Mouse (Mus musculus) forebrain, embryonic 11.5 days (tissue): ENCODE data around the gene Fam241a. TPM values are rescaled to one million over a fixed set of nuclear protein-coding genes. Genes with fewer than 3 reads are reported as not detected.

ENCODE experiments used
- ATAC-seq: fragments of 200-750 bp; cut with Nextera tagmentation; replicated peaks from 2 replicates; pipeline ENCODE4 v1.8.0; 2017; ENCODE audit warnings: moderate TSS enrichment; ENCODE audit not compliant: low FRiP score
- DNase-seq: peaks from one replicate; pipeline ENCODE4 v3.0.0-alpha.2; 2017; ENCODE audit warnings: low spot score
- H3K27ac ChIP-seq: fragments of 300-500 bp; sonication (generic); 2 replicates; pipeline ENCODE4 v1.5.1; 2014; ENCODE audit warnings: low read depth, low read length
- H3K27me3 ChIP-seq: fragments of 300-500 bp; sonication (generic); 2 replicates; pipeline ENCODE4 v1.6.1; 2014; ENCODE audit warnings: mild to moderate bottlenecking, low read length, mixed read lengths; ENCODE audit not compliant: control insufficient read depth, insufficient read depth
- H3K36me3 ChIP-seq: fragments of 300-500 bp; sonication (generic); 2 replicates; pipeline ENCODE4 v1.6.1; 2014; ENCODE audit warnings: mild to moderate bottlenecking, low read length, moderate library complexity, mixed read lengths; ENCODE audit not compliant: control insufficient read depth, insufficient read depth
- H3K4me1 ChIP-seq: fragments of 300-500 bp; sonication (generic); replicated peaks from 2 replicates; pipeline ENCODE4 v1.6.1; 2014; ENCODE audit warnings: low read length, mixed read lengths; ENCODE audit not compliant: control insufficient read depth, insufficient read depth
- H3K4me2 ChIP-seq: fragments of 300-500 bp; sonication (generic); 2 replicates; pipeline ENCODE4 v1.6.1; 2014; ENCODE audit warnings: low read depth, mild to moderate bottlenecking, low read length, moderate library complexity, mixed read lengths; ENCODE audit not compliant: severe bottlenecking
- H3K4me3 ChIP-seq: fragments of 300-500 bp; sonication (generic); 2 replicates; pipeline ENCODE4 v1.5.1; 2014; ENCODE audit warnings: low read depth, low read length
- H3K9ac ChIP-seq: fragments of 300-500 bp; sonication (generic); 2 replicates; pipeline ENCODE4 v1.6.1; 2014; ENCODE audit warnings: low read length
- H3K9me3 ChIP-seq: fragments of 300-500 bp; sonication (generic); 2 replicates; pipeline ENCODE4 v1.6.1; 2016; ENCODE audit warnings: low read length, mixed read lengths; ENCODE audit not compliant: control insufficient read depth
- WGBS: fragments of 180-500 bp; shearing (Covaris S2); extraction: QIAGEN DNeasy Blood & Tissue Kit; methylation state at CpG from one replicate; pipeline ENCODE4 v1.1.7; 2014; 5-methylcytosine and 5-hydroxymethylcytosine counted together
- polyA plus RNA-seq: library from polyadenylated mRNA; unstranded; fragments of >200 nt; fragmentation: Nextera tagmentation; extraction: Ambion mirVana; gene quantifications from 2 replicates; pipeline ENCODE4 v1.2.1, GENCODE M21; 2014

Gene Fam241a
- polyA plus RNA-seq, result 4.6 and 5.5 TPM in 2 replicates

DNA sequence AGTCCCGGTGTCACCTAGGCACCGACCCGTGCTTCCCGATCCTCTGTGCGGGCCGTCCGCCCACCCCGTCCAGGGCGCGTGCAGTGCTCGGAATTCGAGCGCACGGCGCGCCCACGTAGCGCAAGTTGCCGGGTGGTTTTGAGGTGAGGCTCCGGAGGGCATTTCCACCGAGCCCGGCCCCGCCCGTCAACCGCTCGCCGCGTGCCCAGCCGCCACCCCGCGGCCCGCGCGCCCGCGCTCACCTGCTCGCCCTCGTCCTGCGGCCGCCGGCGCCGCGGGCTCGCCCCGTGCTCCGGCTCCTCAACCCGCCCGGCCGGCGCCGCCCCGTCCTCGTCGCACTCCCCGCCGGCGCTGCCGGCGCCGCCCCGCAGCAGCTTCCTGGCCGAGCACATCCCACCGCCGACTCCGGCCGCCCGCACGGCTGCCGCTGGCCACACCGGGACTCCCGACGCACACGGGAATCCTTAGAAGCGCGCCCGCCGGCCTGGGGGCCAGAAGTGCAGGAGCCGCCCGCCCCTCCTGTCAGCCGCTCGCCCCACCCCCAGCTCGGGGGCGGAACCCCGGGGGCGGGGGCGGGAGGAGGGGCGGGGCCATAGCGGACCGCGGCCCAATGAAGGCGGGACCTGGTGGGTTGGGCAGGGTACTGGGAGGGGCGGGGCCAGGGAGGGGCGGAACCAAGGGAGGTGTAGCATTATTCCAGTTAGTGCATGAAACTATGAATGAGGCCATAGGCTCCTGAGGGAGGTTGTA lies at the start of gene Fam241a:
Gene Fam241a (minus strand): TSS at position 533 of the 750 bp plus-strand sequence.
- peak; percentile 96 for ATAC-seq
- no peak within 1 kb of the TSS for H3K27ac ChIP-seq
- WGBS, result under 1% methylated on average over 90 of the region's 94 CpGs

DNA sequence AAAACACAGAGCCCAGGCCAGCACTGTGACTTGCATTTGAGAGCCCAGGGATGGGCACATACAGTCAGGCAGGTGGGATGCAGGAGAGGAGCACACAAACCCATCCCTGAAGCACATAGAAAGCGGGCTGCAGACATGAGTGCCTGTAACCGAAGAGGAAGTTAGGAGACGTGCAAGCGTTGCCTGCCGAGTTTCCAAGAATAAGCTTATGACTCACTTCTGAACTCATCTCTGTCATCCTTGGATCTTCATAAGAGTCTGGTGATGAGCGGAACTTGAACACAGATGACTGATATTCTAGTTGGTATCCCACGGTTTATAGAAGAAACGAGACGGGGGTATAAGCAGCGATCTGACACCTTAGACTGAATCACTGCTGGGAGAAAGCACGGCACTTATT lies 36.3 kb upstream of the Fam241a start:
- no peak overlapping the region for H3K27ac ChIP-seq
- H3K36me3 ChIP-seq, result no peaks in the 10 kb centered on the region
- H3K9ac ChIP-seq, result no peak overlapping the region
- WGBS, result 98% methylated on average over 11 of the region's 11 CpGs
- no peak overlapping the region for H3K4me2 ChIP-seq
- no peaks in the 10 kb centered on the region for H3K4me1 ChIP-seq
- ATAC-seq, result no peak
- no peak for DNase-seq
- no peaks in the 10 kb centered on the region for H3K27me3 ChIP-seq
- no peaks in the 10 kb centered on the region; the same call in 1 of the 2 replicates for H3K9me3 ChIP-seq
- no peak overlapping the region for H3K4me3 ChIP-seq

More for the DNA sequence above, at the start of gene Fam241a:
- DNase-seq, result peak; percentile 96
- peak within 1 kb of the TSS; percentile 63 for H3K4me2 ChIP-seq
- no peaks in the 10 kb centered on the region for H3K36me3 ChIP-seq
- no peaks in the 10 kb centered on the region for H3K4me1 ChIP-seq
- no peaks in the 10 kb centered on the region for H3K9me3 ChIP-seq
- peak within 1 kb of the TSS; percentile 69 for H3K9ac ChIP-seq
- H3K27me3 ChIP-seq, result peaks cover 9% of the 10 kb centered on the region; the same call in 1 of the 2 replicates
- H3K4me3 ChIP-seq, result peak within 1 kb of the TSS; percentile 69

DNA sequence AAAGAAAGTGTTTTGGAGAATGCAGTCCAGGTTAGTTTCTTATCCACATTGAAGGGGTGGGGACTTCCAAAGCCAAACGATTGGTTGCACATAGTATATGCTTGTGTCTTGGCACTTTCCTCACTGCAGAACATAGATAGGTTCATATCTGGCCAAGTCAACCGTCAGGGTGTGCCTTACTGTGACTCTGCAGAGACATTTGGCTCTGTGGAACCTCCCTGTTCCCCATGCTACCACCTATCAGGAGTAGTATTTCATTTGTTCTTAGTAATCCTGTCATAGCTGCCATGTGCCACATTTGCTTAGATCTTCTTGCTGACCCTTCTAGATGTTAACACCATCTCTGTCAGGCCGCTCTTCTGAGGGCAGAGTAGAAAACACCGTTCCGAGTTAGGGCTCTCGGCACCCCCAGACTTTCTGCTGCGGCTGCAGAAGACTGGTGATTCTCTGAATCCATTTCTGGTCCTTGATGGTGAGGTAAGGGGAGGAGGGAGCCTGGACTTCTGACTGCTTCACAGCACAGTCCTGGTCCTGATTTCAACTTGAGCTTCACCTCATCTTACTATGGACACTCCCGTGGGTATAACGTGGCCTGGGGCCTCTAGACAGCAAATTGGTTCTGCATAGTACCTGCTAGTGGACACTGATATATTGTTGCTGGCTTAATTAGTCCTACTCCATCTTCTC lies 34.3 kb upstream of the Fam241a start:
- H3K4me3 ChIP-seq, result no peak overlapping the region
- no peak overlapping the region for H3K9ac ChIP-seq
- no peaks in the 10 kb centered on the region for H3K4me1 ChIP-seq
- H3K36me3 ChIP-seq, result no peaks in the 10 kb centered on the region
- 85% methylated on average over 9 of the region's 9 CpGs for WGBS
- no peaks in the 10 kb centered on the region; the same call in 1 of the 2 replicates for H3K9me3 ChIP-seq
- H3K27me3 ChIP-seq, result no peaks in the 10 kb centered on the region
- no peak overlapping the region for H3K27ac ChIP-seq
- DNase-seq (no peak), ATAC-seq (0 out of 2 replicates have a peak, but pooled peaks have one; percentile 55)
- H3K4me2 ChIP-seq, result no peak overlapping the region

DNA sequence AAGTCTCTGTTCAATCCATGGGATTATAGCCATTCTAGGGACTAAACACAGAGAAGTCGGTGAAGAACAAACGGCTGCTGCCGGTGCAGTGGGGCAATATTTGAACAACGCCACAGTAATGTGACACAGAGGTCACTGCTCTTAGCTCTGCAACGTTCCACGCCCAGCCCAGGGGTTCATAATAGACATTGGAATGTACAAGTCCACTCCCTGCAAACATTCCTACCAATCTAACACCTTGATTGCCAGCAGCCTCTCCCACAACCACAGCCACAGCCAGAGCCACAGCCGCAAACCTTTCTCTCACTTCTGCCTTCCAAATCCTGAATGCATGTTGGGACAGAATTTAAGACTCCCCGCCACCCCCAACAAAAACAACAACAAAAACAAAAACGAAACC lies 33.8 kb upstream of the Fam241a start:
- H3K9ac ChIP-seq, result no peak overlapping the region
- H3K36me3 ChIP-seq, result no peaks in the 10 kb centered on the region
- ATAC-seq (no peak), DNase-seq (no peak)
- H3K4me1 ChIP-seq, result no peaks in the 10 kb centered on the region
- H3K27ac ChIP-seq, result no peak overlapping the region
- 68% methylated on average over 9 of the region's 9 CpGs for WGBS
- no peak overlapping the region for H3K4me3 ChIP-seq
- no peaks in the 10 kb centered on the region for H3K9me3 ChIP-seq
- no peaks in the 10 kb centered on the region for H3K27me3 ChIP-seq
- H3K4me2 ChIP-seq, result no peak overlapping the region

DNA sequence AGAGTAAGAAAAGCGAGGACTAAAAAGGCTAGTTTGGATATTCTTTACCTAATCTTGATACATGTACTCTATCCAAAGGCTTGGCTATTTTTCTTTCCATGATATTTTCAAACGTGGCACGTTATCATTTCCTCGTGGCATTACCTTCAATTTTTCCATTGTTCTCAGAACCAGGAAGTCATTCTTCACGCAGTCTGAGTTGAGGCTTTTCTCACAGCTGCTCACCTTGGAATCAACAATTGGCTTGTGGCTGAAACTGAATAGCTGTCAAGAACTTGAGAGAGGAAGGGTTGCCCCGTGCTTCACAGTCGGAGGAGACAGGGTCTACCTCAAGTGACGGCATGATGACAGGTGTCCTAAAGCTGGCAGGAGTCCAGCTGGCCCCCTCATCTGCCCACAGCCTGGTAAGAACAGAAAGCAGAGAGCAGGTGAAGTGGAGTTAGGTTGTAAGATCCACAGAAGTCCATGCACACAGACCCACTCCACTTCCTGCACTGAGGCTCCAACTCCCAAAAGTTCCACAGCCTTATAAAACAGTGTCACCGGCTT lies 30.6 kb upstream of the Fam241a start:
- DNase-seq, result no peak
- Histone ChIP-seq H3K27me3 (no peaks in the 10 kb centered on the region), H3K4me2 (no peak overlapping the region), H3K27ac (no peak overlapping the region), H3K36me3 (no peaks in the 10 kb centered on the region), H3K9me3 (no peaks in the 10 kb centered on the region), H3K4me3 (no peak overlapping the region), H3K4me1 (no peaks in the 10 kb centered on the region), H3K9ac (no peak overlapping the region)
- 79% methylated on average over 9 of the region's 9 CpGs for WGBS
- no peak for ATAC-seq

DNA sequence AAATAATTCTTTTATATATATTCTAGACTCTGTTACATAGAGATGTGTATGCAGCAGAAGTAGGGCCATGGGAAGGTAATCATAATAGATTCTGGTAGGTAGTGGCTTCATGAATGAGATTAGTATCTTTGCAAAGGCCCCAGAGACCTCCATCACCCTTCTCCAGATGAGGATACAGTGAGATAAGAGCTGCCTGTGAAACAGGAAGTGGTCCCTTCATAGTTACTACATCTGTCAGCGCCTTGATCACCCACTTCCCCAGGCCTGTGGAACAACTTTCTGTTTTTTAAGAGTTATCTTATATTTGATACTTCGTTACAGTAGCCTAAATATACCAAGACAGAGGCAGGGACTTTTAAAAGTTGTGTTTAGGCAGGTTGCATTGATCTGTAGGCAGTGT lies 28.3 kb upstream of the Fam241a start:
- 87% methylated on average over 2 of the region's 2 CpGs for WGBS
- ATAC-seq (no peak), DNase-seq (no peak)
- Histone ChIP-seq H3K4me1 (no peaks in the 10 kb centered on the region), H3K27me3 (no peaks in the 10 kb centered on the region), H3K36me3 (no peaks in the 10 kb centered on the region), H3K9me3 (no peaks in the 10 kb centered on the region), H3K4me3 (no peak overlapping the region), H3K4me2 (no peak overlapping the region), H3K27ac (no peak overlapping the region), H3K9ac (no peak overlapping the region)

DNA sequence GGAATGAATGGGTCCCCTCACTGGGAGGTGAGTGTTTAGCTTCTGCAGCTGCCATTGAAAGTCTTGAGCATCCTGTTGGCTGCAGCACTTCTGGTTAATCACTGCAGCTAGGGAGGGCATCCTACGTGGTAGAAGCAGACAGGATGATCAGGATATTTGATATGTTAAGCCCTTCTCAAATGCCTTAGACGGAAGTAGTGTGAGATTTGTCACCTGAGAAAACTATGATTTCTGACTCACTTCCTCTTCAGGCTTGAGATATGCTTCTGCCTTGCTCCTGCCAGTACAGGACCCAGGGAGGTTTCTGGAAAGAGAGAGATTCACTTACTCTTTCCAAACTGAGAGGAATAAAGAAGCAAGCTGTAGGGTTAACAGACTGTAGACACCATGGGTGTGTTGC lies 27.1 kb upstream of the Fam241a start:
- WGBS, result 68% methylated on average over 2 of the region's 2 CpGs
- no peaks in the 10 kb centered on the region for H3K36me3 ChIP-seq
- H3K9ac ChIP-seq, result no peak overlapping the region
- no peaks in the 10 kb centered on the region for H3K9me3 ChIP-seq
- no peak overlapping the region for H3K4me2 ChIP-seq
- H3K4me3 ChIP-seq, result no peak overlapping the region
- DNase-seq, result no peak
- no peaks in the 10 kb centered on the region for H3K27me3 ChIP-seq
- no peak overlapping the region for H3K27ac ChIP-seq
- no peak for ATAC-seq
- H3K4me1 ChIP-seq, result no peaks in the 10 kb centered on the region

DNA sequence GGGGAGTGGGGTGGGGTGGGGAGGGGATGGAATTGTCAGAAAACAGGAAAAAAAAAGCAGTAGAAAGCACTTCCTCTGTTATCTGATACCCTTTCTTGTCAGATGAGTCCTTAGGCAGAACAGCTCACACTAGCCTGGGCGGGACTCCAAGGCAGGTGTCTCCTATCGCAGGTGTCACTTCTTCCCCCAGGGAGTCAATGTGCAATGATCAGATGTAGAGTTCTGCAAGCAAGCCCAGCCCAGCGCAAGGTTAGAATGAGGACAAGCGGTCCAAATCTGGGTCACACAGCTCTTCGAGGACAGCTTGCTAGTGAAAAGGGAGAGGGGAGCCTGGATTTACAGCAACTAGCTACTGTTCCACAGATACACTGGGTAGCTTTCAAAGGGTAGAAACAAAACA lies 26.0 kb upstream of the Fam241a start:
- ATAC-seq (no peak), DNase-seq (no peak)
- H3K9ac ChIP-seq, result no peak overlapping the region
- H3K27ac ChIP-seq, result no peak overlapping the region
- no peaks in the 10 kb centered on the region for H3K4me1 ChIP-seq
- no peaks in the 10 kb centered on the region for H3K36me3 ChIP-seq
- H3K27me3 ChIP-seq, result no peaks in the 10 kb centered on the region
- 91% methylated on average over 5 of the region's 5 CpGs for WGBS
- H3K4me3 ChIP-seq, result no peak overlapping the region
- H3K9me3 ChIP-seq, result no peaks in the 10 kb centered on the region
- no peak overlapping the region for H3K4me2 ChIP-seq
